Mouse (Mus musculus) heart, embryonic 16.5 days (tissue): ENCODE measurements around the gene Rbfox1. TPM values are rescaled to one million over a fixed set of nuclear protein-coding genes. Genes with fewer than 3 reads are reported as not detected.

Experiments
- ATAC-seq: fragments of 200-750 bp; cut with Nextera tagmentation; replicated peaks from 2 replicates; pipeline ENCODE4 v1.8.0; 2017; ENCODE audit warnings: moderate number of reproducible peaks; ENCODE audit not compliant: insufficient read depth, low FRiP score; ENCODE audit errors: extremely low read depth
- H3K27ac ChIP-seq: fragments of 300-500 bp; sonication (generic); 2 replicates; pipeline ENCODE4 v1.5.1; 2014; ENCODE audit warnings: mild to moderate bottlenecking, low read length, control low read depth, moderate library complexity
- H3K27me3 ChIP-seq: fragments of 300-500 bp; sonication (generic); 2 replicates; pipeline ENCODE4 v1.6.1; 2014; ENCODE audit warnings: low read length, mixed read lengths; ENCODE audit not compliant: control insufficient read depth, insufficient read depth
- H3K36me3 ChIP-seq: fragments of 300-500 bp; sonication (generic); 2 replicates; pipeline ENCODE4 v1.6.1; 2014; ENCODE audit not compliant: control insufficient read depth, insufficient read depth
- H3K4me1 ChIP-seq: fragments of 300-500 bp; sonication (generic); 2 replicates; pipeline ENCODE4 v1.6.1; 2014; ENCODE audit warnings: low read length, mixed read lengths; ENCODE audit not compliant: control insufficient read depth, insufficient read depth
- H3K4me2 ChIP-seq: fragments of 300-500 bp; sonication (generic); 2 replicates; pipeline ENCODE4 v1.6.1; 2014; ENCODE audit warnings: low read depth, mild to moderate bottlenecking, control low read depth, low read length
- H3K4me3 ChIP-seq: fragments of 300-500 bp; sonication (generic); 2 replicates; pipeline ENCODE4 v1.5.1; 2014; ENCODE audit warnings: mild to moderate bottlenecking, control low read depth, low read length
- H3K9ac ChIP-seq: fragments of 300-500 bp; sonication (generic); 2 replicates; pipeline ENCODE4 v1.6.1; 2014; ENCODE audit warnings: low read length, control low read depth
- H3K9me3 ChIP-seq: fragments of 300-500 bp; sonication (generic); replicated peaks from 2 replicates; pipeline ENCODE4 v1.6.1; 2016; ENCODE audit warnings: low read length; ENCODE audit not compliant: control insufficient read depth
- WGBS: fragments of 180-500 bp; shearing (Covaris S2); extraction: QIAGEN DNeasy Blood & Tissue Kit; methylation state at CpG from one replicate; pipeline ENCODE4 v1.1.7; 2014; 5-methylcytosine and 5-hydroxymethylcytosine counted together
- polyA plus RNA-seq: library from polyadenylated mRNA; unstranded; fragments of >200 nt; fragmentation: Nextera tagmentation; extraction: Ambion mirVana; gene quantifications from 2 replicates; pipeline ENCODE4 v1.2.1, GENCODE M21; 2015

The Rbfox1 gene
- polyA plus RNA-seq, 1 experiment from 2014 or later: 5.9 TPM

DNA sequence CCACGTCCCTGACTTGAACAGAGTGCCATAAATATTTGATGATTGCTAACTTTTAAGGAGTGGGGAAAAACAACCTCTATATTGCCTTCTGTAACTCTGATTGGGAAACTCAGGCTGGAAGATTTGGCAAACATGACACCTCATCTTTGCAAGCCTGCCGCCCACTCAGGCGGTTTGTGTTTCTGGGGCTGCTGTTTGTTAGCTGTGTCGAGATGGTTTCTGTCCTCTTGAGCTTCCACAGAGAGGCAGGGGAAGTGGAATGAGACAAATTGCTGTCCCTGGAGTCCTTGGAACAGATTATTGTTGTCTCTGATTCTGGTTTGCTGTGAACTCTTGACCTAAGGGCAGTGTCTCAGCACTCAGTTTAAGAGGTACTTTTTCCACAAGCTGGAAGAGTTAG is 1327.6 kb downstream of the Rbfox1 start:
- Histone ChIP-seq H3K36me3 (no peaks in the 10 kb centered on the region), H3K4me1 (no peaks in the 10 kb centered on the region), H3K4me2 (no peak overlapping the region), H3K27ac (no peak overlapping the region), H3K4me3 (no peak overlapping the region), H3K9me3 (no peaks in the 10 kb centered on the region), H3K27me3 (no peaks in the 10 kb centered on the region), H3K9ac (no peak overlapping the region)
- ATAC-seq: no peak
- WGBS: 51% methylated on average over 4 of the region's 4 CpGs

DNA sequence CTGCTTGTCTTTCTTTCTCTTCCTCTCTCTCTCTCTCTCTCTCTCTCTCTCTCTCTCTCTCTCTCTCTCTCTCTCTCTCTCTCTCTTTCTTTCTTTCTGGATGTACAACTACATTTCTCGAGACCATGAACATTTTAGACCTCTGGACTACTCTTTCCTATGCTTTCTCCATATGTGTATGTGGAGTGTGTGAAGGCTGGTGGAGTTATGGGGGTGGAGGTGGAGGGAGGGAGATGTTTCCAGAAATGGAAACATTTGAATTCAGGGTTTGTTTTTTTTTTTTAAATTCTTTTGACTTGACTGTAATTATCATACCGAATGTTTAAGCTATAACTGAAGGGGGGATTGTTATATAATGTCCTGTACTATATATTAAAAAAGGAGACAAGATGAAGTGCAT is 1338.1 kb downstream of the Rbfox1 start:
- Histone ChIP-seq H3K4me3 (no peak overlapping the region), H3K4me1 (no peaks in the 10 kb centered on the region), H3K36me3 (no peaks in the 10 kb centered on the region), H3K9me3 (no peaks in the 10 kb centered on the region), H3K27me3 (no peaks in the 10 kb centered on the region), H3K9ac (no peak overlapping the region), H3K4me2 (no peak overlapping the region), H3K27ac (no peak overlapping the region)
- ATAC-seq: no peak
- 51% methylated on average over 2 of the region's 2 CpGs for WGBS

DNA sequence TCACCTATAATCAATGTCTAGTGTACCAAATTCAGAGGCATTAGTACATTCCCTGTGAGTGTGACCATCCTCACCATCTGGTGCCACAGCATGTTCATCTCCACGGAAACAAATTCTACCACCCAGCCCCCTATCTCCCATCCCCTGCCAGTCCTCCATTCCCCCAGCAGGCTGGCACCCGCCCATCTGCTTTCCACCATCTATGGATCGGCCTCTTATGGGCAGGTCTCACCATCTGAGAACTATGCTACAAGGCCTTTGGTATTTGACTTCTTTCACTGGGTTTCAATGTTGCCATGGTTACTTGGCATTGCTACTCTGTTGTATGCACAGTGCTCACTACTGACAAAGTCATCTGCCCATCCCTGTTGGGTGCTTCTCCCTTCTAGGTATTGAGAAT is 1340.8 kb downstream of the Rbfox1 start:
- no peak for ATAC-seq
- H3K4me3 ChIP-seq: no peak overlapping the region

DNA sequence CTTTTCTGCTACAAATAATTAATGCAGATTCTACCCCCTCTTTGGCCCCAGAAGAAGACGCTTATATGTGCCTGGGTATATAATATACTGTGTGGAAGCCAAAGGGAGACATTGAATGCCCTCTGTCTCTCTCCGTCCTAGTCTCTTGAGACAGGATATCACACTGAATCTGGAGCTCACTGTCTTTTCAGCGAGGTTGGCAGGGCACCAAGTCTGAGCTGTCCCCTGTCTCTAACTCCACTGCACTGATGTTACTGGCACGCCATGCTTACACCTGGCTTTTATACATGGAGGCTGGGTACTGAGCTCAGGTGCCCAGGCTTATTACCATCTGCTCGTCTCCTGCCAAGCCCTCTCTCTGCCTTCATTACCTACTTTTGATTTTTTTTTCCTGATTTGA is 1343.1 kb downstream of the Rbfox1 start:
- Histone ChIP-seq H3K9ac (no peak overlapping the region), H3K4me3 (no peak overlapping the region), H3K4me2 (no peak overlapping the region), H3K4me1 (no peaks in the 10 kb centered on the region), H3K9me3 (no peaks in the 10 kb centered on the region), H3K27me3 (no peaks in the 10 kb centered on the region), H3K36me3 (no peaks in the 10 kb centered on the region), H3K27ac (no peak overlapping the region)
- no peak for ATAC-seq
- 71% methylated on average over 5 of the region's 5 CpGs for WGBS

More for the DNA sequence above, 1340.8 kb downstream of the Rbfox1 start:
- no peaks in the 10 kb centered on the region for H3K27me3 ChIP-seq
- H3K36me3 ChIP-seq: no peaks in the 10 kb centered on the region
- no peak overlapping the region for H3K27ac ChIP-seq
- no peak overlapping the region for H3K9ac ChIP-seq
- H3K9me3 ChIP-seq: no peaks in the 10 kb centered on the region
- 70% methylated on average over 3 of the region's 3 CpGs for WGBS
- no peak overlapping the region for H3K4me2 ChIP-seq
- H3K4me1 ChIP-seq: no peaks in the 10 kb centered on the region

DNA sequence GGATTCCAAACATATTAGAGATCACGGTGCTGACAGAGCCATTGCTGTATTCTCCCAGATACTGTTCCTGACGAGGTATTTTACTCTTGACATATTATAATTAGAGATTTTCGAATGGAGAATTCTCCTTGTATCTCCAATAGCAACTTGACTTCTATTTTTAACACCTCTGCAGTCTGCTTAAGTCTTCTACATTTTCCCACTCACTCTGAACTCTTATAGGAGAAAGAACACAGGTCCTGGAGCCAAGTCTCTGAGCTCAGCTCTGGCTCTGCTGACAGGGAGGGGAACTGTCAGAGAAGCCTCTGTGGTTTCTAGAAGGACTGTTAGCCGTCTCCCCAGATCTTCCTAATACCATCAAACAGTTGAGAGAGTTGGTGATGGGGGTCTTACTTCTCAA is 1344.1 kb downstream of the Rbfox1 start:
- no peaks in the 10 kb centered on the region for H3K9me3 ChIP-seq
- H3K4me2 ChIP-seq: no peak overlapping the region
- no peak for ATAC-seq
- WGBS: 28% methylated on average over 4 of the region's 4 CpGs
- H3K9ac ChIP-seq: no peak overlapping the region
- H3K4me1 ChIP-seq: no peaks in the 10 kb centered on the region
- H3K27ac ChIP-seq: no peak overlapping the region
- H3K36me3 ChIP-seq: no peaks in the 10 kb centered on the region
- no peaks in the 10 kb centered on the region for H3K27me3 ChIP-seq
- H3K4me3 ChIP-seq: no peak overlapping the region

DNA sequence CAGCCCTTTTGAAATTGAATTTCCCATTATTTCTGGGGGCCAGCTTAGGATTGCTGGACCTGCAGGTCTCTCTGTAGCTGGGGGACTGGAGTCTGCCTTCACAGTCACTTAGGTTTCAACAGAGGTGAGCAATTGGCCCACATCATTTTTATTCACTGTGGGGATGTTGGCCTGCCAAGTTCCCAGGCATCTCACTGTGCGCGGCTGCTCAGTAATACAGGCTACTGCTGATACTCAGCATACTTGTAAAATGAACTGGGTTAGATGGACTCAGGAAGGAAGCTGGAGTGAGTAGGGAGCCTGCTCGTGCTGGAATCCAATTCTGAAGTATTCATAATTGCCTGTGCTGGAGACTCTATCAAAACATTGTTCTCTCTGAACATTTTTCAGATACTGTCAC is 1356.5 kb downstream of the Rbfox1 start:
- WGBS: 64% methylated on average over 3 of the region's 3 CpGs

DNA sequence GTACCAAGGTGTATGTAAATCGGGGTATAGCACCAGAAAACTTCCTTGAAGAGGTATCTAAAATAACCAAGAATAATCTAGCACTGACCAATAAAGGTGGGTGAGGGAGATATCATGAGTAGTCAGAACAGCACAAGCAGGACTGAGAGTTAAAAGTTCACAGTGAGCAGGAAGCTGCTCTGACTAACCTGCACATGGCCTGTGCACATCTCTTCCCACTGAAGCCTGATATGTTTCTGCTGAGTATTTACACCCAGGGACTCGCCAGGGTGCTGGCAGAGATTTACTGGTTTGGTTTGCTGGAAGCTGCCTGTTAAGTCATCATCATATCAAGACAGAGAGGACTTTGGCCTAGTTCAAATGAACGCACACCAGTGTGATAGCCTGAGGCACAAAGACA is 1357.3 kb downstream of the Rbfox1 start:
- H3K9ac ChIP-seq: no peak overlapping the region
- no peak overlapping the region for H3K27ac ChIP-seq
- no peak overlapping the region for H3K4me2 ChIP-seq
- H3K4me1 ChIP-seq: no peaks in the 10 kb centered on the region
- H3K4me3 ChIP-seq: no peak overlapping the region
- H3K36me3 ChIP-seq: no peaks in the 10 kb centered on the region
- WGBS: 75% methylated on average over 3 of the region's 3 CpGs
- H3K27me3 ChIP-seq: no peaks in the 10 kb centered on the region
- no peak for ATAC-seq
- H3K9me3 ChIP-seq: no peaks in the 10 kb centered on the region

More for the DNA sequence above, 1356.5 kb downstream of the Rbfox1 start:
- Histone ChIP-seq H3K36me3 (no peaks in the 10 kb centered on the region), H3K27ac (no peak overlapping the region), H3K4me2 (no peak overlapping the region), H3K4me3 (no peak overlapping the region), H3K27me3 (no peaks in the 10 kb centered on the region), H3K9me3 (no peaks in the 10 kb centered on the region), H3K4me1 (no peaks in the 10 kb centered on the region), H3K9ac (no peak overlapping the region)
- no peak for ATAC-seq

DNA sequence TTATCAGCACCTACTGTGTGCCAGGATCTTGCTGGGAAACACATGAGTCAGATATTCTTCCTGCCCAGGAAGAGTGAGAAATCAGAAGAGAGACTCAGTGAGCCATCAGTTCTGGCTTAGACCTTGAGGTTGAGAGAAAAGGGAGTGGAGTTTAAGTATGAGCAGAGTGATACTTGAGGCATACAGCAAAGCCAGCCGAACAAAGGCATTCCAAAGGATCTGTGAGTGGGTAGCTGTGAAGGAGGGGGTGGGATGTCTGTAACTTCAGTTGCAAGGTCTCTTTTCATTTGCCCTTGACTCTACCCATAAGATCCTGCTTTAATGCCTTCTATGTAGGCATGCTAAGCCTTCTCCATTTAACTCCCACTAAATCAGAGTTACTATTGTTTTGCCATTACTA is 1359.2 kb downstream of the Rbfox1 start:
- no peak for ATAC-seq
- H3K4me2 ChIP-seq: no peak overlapping the region
- WGBS: 63% methylated on average over 1 of the region's 1 CpGs
- H3K27ac ChIP-seq: no peak overlapping the region
- no peaks in the 10 kb centered on the region for H3K36me3 ChIP-seq
- H3K4me1 ChIP-seq: no peaks in the 10 kb centered on the region
- H3K27me3 ChIP-seq: no peaks in the 10 kb centered on the region
- H3K4me3 ChIP-seq: no peak overlapping the region
- H3K9me3 ChIP-seq: no peaks in the 10 kb centered on the region
- no peak overlapping the region for H3K9ac ChIP-seq

DNA sequence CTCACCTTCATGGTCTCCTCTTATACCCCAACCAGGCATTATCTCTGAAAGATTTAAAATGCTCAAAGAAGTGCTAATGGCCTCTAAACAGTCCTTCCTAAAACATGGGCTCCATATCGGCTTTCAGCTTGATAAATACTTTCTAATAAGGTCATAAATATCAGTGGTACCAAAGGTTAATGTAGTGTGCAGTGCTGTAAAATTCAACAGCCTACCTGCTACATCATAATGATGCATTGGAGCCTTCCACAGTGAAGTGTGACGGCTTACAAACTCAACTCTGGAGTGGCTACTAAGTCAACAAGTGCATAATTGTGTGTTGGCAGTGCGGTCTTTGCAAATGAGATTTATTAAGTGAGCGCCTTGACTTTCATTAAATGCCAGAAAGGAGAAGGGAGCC is 1366.5 kb downstream of the Rbfox1 start:
- H3K4me3 ChIP-seq: no peak overlapping the region
- H3K27ac ChIP-seq: no peak overlapping the region
- WGBS: 75% methylated on average over 4 of the region's 4 CpGs
- H3K9me3 ChIP-seq: no peaks in the 10 kb centered on the region
- no peaks in the 10 kb centered on the region for H3K36me3 ChIP-seq
- no peaks in the 10 kb centered on the region for H3K27me3 ChIP-seq
- no peaks in the 10 kb centered on the region for H3K4me1 ChIP-seq
- H3K4me2 ChIP-seq: no peak overlapping the region
- H3K9ac ChIP-seq: no peak overlapping the region
- no peak for ATAC-seq

DNA sequence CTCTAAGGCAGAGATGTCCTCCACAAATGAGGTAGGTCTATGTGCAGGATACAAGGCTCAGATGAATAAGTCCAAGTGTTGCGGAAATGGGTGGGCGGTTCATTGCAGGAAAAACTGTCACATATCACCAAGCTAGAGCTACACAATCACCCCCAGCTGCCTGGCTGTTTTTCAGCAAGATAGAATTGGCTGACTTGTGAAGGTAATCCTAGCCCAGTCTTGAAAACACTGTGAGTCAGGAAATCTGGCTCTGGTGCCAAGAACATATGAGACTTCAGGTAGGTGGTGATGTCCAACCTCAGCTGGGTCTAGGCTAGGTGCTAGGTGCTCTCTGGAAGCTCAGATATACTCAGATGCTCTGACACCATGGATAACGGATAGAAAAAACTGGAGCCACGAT is 1372.2 kb downstream of the Rbfox1 start:
- WGBS: 85% methylated on average over 4 of the region's 4 CpGs
- H3K27ac ChIP-seq: no peak overlapping the region
- H3K4me1 ChIP-seq: no peaks in the 10 kb centered on the region
- ATAC-seq: no peak
- no peak overlapping the region for H3K4me2 ChIP-seq
- no peaks in the 10 kb centered on the region for H3K27me3 ChIP-seq
- no peaks in the 10 kb centered on the region for H3K36me3 ChIP-seq
- H3K9me3 ChIP-seq: no peaks in the 10 kb centered on the region
- H3K9ac ChIP-seq: no peak overlapping the region
- H3K4me3 ChIP-seq: no peak overlapping the region
